Mouse (Mus musculus) heart, embryonic 11.5 days (tissue): Measurements from ENCODE around the gene Chrne. TPM values are rescaled to one million over a fixed set of nuclear protein-coding genes. Genes with fewer than 3 reads are reported as not detected.

Source experiments
- polyA plus RNA-seq: library from polyadenylated mRNA; unstranded; fragments of >200 nt; fragmentation: Nextera tagmentation; extraction: Ambion mirVana; gene quantifications from 2 replicates; pipeline ENCODE4 v1.2.1, GENCODE M21; 2014

The Chrne gene
- polyA plus RNA-seq, 1 experiment from 2014 or later = not detected

Other genes starting within 250 kb of the Chrne start
- gene Pelp1, start 209.2 kb downstream of the Chrne start, polyA plus RNA-seq = 22.1 and 27.5 TPM in 2 replicates
- gene Arrb2, start 186.6 kb downstream of the Chrne start, polyA plus RNA-seq = 11.6 and 12.9 TPM in 2 replicates
- gene Med11, start 167.3 kb downstream of the Chrne start, polyA plus RNA-seq = 28.6 and 31.2 TPM in 2 replicates
- 1.1 and 1.9 TPM in 2 replicates for gene Zmynd15, start 159.8 kb downstream of the Chrne start, polyA plus RNA-seq
- 6.2 and 7.3 TPM in 2 replicates for gene Cxcl16, start 159.2 kb downstream of the Chrne start, polyA plus RNA-seq
- gene Tm4sf5, start 114.0 kb downstream of the Chrne start, polyA plus RNA-seq = 8.2 and 10.3 TPM in 2 replicates
- gene Vmo1, start 104.6 kb downstream of the Chrne start, polyA plus RNA-seq = 0.35 TPM in 1 of 2 replicates, not detected in the other
- 0.84 TPM in 1 of 2 replicates, not detected in the other for gene Gltpd2, start 100.0 kb downstream of the Chrne start, polyA plus RNA-seq
- 684 and 701 TPM in 2 replicates for gene Psmb6, start 93.8 kb downstream of the Chrne start, polyA plus RNA-seq
- not detected in 2 replicates for gene Gm40193, start 86.3 kb downstream of the Chrne start, polyA plus RNA-seq
- 7.4 and 8.6 TPM in 2 replicates for gene Pld2, start 79.2 kb downstream of the Chrne start, polyA plus RNA-seq
- 15.1 and 16.1 TPM in 2 replicates for gene Mink1, start 56.3 kb downstream of the Chrne start, polyA plus RNA-seq
- not detected in 2 replicates for gene 4930544D05Rik, start 3.4 kb downstream of the Chrne start, polyA plus RNA-seq
- gene Gp1ba, start 19.9 kb upstream of the Chrne start, polyA plus RNA-seq = 2.6 and 5.4 TPM in 2 replicates
- 66.8 and 76.9 TPM in 2 replicates for gene Rnf167, start 28.0 kb upstream of the Chrne start, polyA plus RNA-seq
- 221 and 245 TPM in 2 replicates for gene Slc25a11, start 28.3 kb upstream of the Chrne start, polyA plus RNA-seq
- 1,771 and 1,932 TPM in 2 replicates for gene Pfn1, start 35.4 kb upstream of the Chrne start, polyA plus RNA-seq
- gene Eno3, start 38.0 kb upstream of the Chrne start, polyA plus RNA-seq = 272 and 313 TPM in 2 replicates
- 187 and 201 TPM in 2 replicates for gene Spag7, start 50.2 kb upstream of the Chrne start, polyA plus RNA-seq
- gene Camta2, start 68.9 kb upstream of the Chrne start, polyA plus RNA-seq = 10.6 and 14.4 TPM in 2 replicates
- gene Inca1, start 80.9 kb upstream of the Chrne start, polyA plus RNA-seq = 0.89 and 2.2 TPM in 2 replicates
- 9.8 and 11.4 TPM in 2 replicates for gene Kif1c, start 81.3 kb upstream of the Chrne start, polyA plus RNA-seq
- gene Zfp3, start 145.0 kb upstream of the Chrne start, polyA plus RNA-seq = 7.1 and 9.3 TPM in 2 replicates
- gene Scimp, start 193.4 kb upstream of the Chrne start, polyA plus RNA-seq = 0.27 TPM in 1 of 2 replicates, not detected in the other
- gene Rabep1, start 225.6 kb upstream of the Chrne start, polyA plus RNA-seq = 25.9 and 27.8 TPM in 2 replicates